Mouse (Mus musculus): ENCODE results near the gene Zp3. TPM values are rescaled to one million over a fixed set of nuclear protein-coding genes. Genes with fewer than 3 reads are reported as not detected.

Gene Zp3
- polyA plus RNA-seq, 1 experiment from 2014 or later: not detected

GRCm38 (mm10) chr5:135958367-135958766, 21.5 kb upstream of the Zp3 start:
- H3K9me3 ChIP-seq (ENCODE audit: control insufficient read depth, low read length): no peaks in the 10 kb centered on the region
- 83% methylated on average over 4 of the region's 4 CpGs for WGBS
- peak overlapping the region; percentile 63; the same call in 1 of the 2 replicates for H3K4me2 ChIP-seq (ENCODE audit: low read length)
- peak overlapping the region; percentile 84; the same call in 1 of the 2 replicates for H3K27ac ChIP-seq (ENCODE audit: low read depth, low read length)
- no peaks in the 10 kb centered on the region for H3K27me3 ChIP-seq (replicated peaks; ENCODE audit: control insufficient read depth, insufficient read depth, low read length)
- H3K4me1 ChIP-seq (ENCODE audit: control insufficient read depth, insufficient read depth, low read depth, low read length): peaks cover 7% of the 10 kb centered on the region
- no peak for ATAC-seq
- no peak overlapping the region for H3K9ac ChIP-seq (ENCODE audit: low read depth, low read length)
- H3K4me3 ChIP-seq (ENCODE audit: low read length): no peak overlapping the region
- H3K36me3 ChIP-seq (ENCODE audit: control insufficient read depth, insufficient read depth, low read length): no peaks in the 10 kb centered on the region

- Histone ChIP-seq H3K4me3 (ENCODE audit: low read length) (no peak overlapping the region), H3K27me3 (replicated peaks; ENCODE audit: control insufficient read depth, insufficient read depth, low read length) (no peaks in the 10 kb centered on the region), H3K36me3 (ENCODE audit: control insufficient read depth, insufficient read depth, low read length) (no peaks in the 10 kb centered on the region), H3K27ac (ENCODE audit: low read depth, low read length) (no peak overlapping the region), H3K9me3 (ENCODE audit: control insufficient read depth, low read length) (no peaks in the 10 kb centered on the region), H3K9ac (ENCODE audit: low read depth, low read length) (no peak overlapping the region), H3K4me1 (ENCODE audit: control insufficient read depth, insufficient read depth, low read depth, low read length) (peaks cover 7% of the 10 kb centered on the region), H3K4me2 (ENCODE audit: low read length) (no peak overlapping the region)
- WGBS: 94% methylated on average over 7 of the region's 7 CpGs
- ATAC-seq: no peak
Observed at GRCm38 (mm10) chr5:135959911-135960310, 20.0 kb upstream of the Zp3 start.

GRCm38 (mm10) chr5:135960909-135961635, 18.8 kb upstream of the Zp3 start:
- no peak overlapping the region for H3K4me3 ChIP-seq (ENCODE audit: low read length)
- no peaks in the 10 kb centered on the region for H3K36me3 ChIP-seq (ENCODE audit: control insufficient read depth, insufficient read depth, low read length)
- H3K4me2 ChIP-seq (ENCODE audit: low read length): no peak overlapping the region
- 96% methylated on average over 15 of the region's 15 CpGs for WGBS
- H3K9me3 ChIP-seq (ENCODE audit: control insufficient read depth, low read length): no peaks in the 10 kb centered on the region
- H3K27me3 ChIP-seq (replicated peaks; ENCODE audit: control insufficient read depth, insufficient read depth, low read length): no peaks in the 10 kb centered on the region
- H3K27ac ChIP-seq (ENCODE audit: low read depth, low read length): no peak overlapping the region; the same call in 1 of the 2 replicates
- H3K9ac ChIP-seq (ENCODE audit: low read depth, low read length): no peak overlapping the region
- no peak for ATAC-seq
- peaks cover 11% of the 10 kb centered on the region for H3K4me1 ChIP-seq (ENCODE audit: control insufficient read depth, insufficient read depth, low read depth, low read length)

- Histone ChIP-seq H3K4me1 (ENCODE audit: control insufficient read depth, insufficient read depth, low read depth, low read length) (peaks cover 8% of the 10 kb centered on the region), H3K36me3 (ENCODE audit: control insufficient read depth, insufficient read depth, low read length) (no peaks in the 10 kb centered on the region), H3K27ac (ENCODE audit: low read depth, low read length) (peak overlapping the region; percentile 97), H3K9me3 (ENCODE audit: control insufficient read depth, low read length) (no peaks in the 10 kb centered on the region), H3K27me3 (replicated peaks; ENCODE audit: control insufficient read depth, insufficient read depth, low read length) (no peaks in the 10 kb centered on the region), H3K4me3 (ENCODE audit: low read length) (peak overlapping the region; percentile 64), H3K9ac (ENCODE audit: low read depth, low read length) (peak overlapping the region; percentile 59), H3K4me2 (ENCODE audit: low read length) (peak overlapping the region; percentile 96)
- 1% methylated on average over 11 of the region's 11 CpGs for WGBS
- no peak for ATAC-seq
Observed at GRCm38 (mm10) chr5:135962125-135962491, 17.8 kb upstream of the Zp3 start.

GRCm38 (mm10) chr5:135962492-135963279, 17.2 kb upstream of the Zp3 start:
- Histone ChIP-seq H3K36me3 (ENCODE audit: control insufficient read depth, insufficient read depth, low read length) (no peaks in the 10 kb centered on the region), H3K9me3 (ENCODE audit: control insufficient read depth, low read length) (no peaks in the 10 kb centered on the region), H3K27me3 (replicated peaks; ENCODE audit: control insufficient read depth, insufficient read depth, low read length) (no peaks in the 10 kb centered on the region), H3K4me2 (ENCODE audit: low read length) (peak overlapping the region; percentile 96), H3K9ac (ENCODE audit: low read depth, low read length) (peak overlapping the region; percentile 90), H3K4me3 (ENCODE audit: low read length) (peak overlapping the region; percentile 64), H3K4me1 (ENCODE audit: control insufficient read depth, insufficient read depth, low read depth, low read length) (peaks cover 7% of the 10 kb centered on the region), H3K27ac (ENCODE audit: low read depth, low read length) (peak overlapping the region; percentile 97)
- peak; percentile 97 for ATAC-seq
- 0% methylated on average over 48 of the region's 64 CpGs for WGBS

GRCm38 (mm10) chr5:135963280-135963627, 16.6 kb upstream of the Zp3 start:
- peak overlapping the region; percentile 90 for H3K9ac ChIP-seq (ENCODE audit: low read depth, low read length)
- no peaks in the 10 kb centered on the region for H3K9me3 ChIP-seq (ENCODE audit: control insufficient read depth, low read length)
- peak overlapping the region; percentile 96 for H3K4me2 ChIP-seq (ENCODE audit: low read length)
- no peaks in the 10 kb centered on the region for H3K27me3 ChIP-seq (replicated peaks; ENCODE audit: control insufficient read depth, insufficient read depth, low read length)
- WGBS: 6% methylated on average over 6 of the region's 6 CpGs
- H3K4me3 ChIP-seq (ENCODE audit: low read length): peak overlapping the region; percentile 64
- H3K36me3 ChIP-seq (ENCODE audit: control insufficient read depth, insufficient read depth, low read length): no peaks in the 10 kb centered on the region
- no peak for ATAC-seq
- peaks cover 7% of the 10 kb centered on the region for H3K4me1 ChIP-seq (ENCODE audit: control insufficient read depth, insufficient read depth, low read depth, low read length)
- peak overlapping the region; percentile 97 for H3K27ac ChIP-seq (ENCODE audit: low read depth, low read length)

GRCm38 (mm10) chr5:135965501-135965930, 14.4 kb upstream of the Zp3 start:
- no peak for ATAC-seq
- Histone ChIP-seq H3K27ac (ENCODE audit: low read depth, low read length) (no peak overlapping the region; the same call in 1 of the 2 replicates), H3K36me3 (ENCODE audit: control insufficient read depth, insufficient read depth, low read length) (no peaks in the 10 kb centered on the region)

GRCm38 (mm10) chr5:135966866-135967265, 13.0 kb upstream of the Zp3 start:
- 59% methylated on average over 9 of the region's 9 CpGs for WGBS
- Histone ChIP-seq H3K9ac (ENCODE audit: low read depth, low read length) (no peak overlapping the region), H3K27me3 (replicated peaks; ENCODE audit: control insufficient read depth, insufficient read depth, low read length) (no peaks in the 10 kb centered on the region), H3K9me3 (ENCODE audit: control insufficient read depth, low read length) (no peaks in the 10 kb centered on the region), H3K4me3 (ENCODE audit: low read length) (no peak overlapping the region), H3K27ac (ENCODE audit: low read depth, low read length) (no peak overlapping the region), H3K4me2 (ENCODE audit: low read length) (no peak overlapping the region), H3K36me3 (ENCODE audit: control insufficient read depth, insufficient read depth, low read length) (no peaks in the 10 kb centered on the region), H3K4me1 (ENCODE audit: control insufficient read depth, insufficient read depth, low read depth, low read length) (peaks cover 7% of the 10 kb centered on the region)
- no peak for ATAC-seq

More at GRCm38 (mm10) chr5:135965501-135965930, 14.4 kb upstream of the Zp3 start:
- Histone ChIP-seq H3K27me3 (replicated peaks; ENCODE audit: control insufficient read depth, insufficient read depth, low read length) (no peaks in the 10 kb centered on the region), H3K9me3 (ENCODE audit: control insufficient read depth, low read length) (no peaks in the 10 kb centered on the region), H3K9ac (ENCODE audit: low read depth, low read length) (peak overlapping the region; percentile 41; the same call in 1 of the 2 replicates), H3K4me2 (ENCODE audit: low read length) (peak overlapping the region; percentile 49), H3K4me3 (ENCODE audit: low read length) (peak overlapping the region; percentile 28), H3K4me1 (ENCODE audit: control insufficient read depth, insufficient read depth, low read depth, low read length) (peaks cover 7% of the 10 kb centered on the region)
- WGBS: 13% methylated on average over 24 of the region's 24 CpGs

GRCm38 (mm10) chr5:135968781-135969180, 11.1 kb upstream of the Zp3 start:
- H3K36me3 ChIP-seq (ENCODE audit: control insufficient read depth, insufficient read depth, low read length): no peaks in the 10 kb centered on the region
- no peak overlapping the region for H3K4me3 ChIP-seq (ENCODE audit: low read length)
- H3K9me3 ChIP-seq (ENCODE audit: control insufficient read depth, low read length): no peaks in the 10 kb centered on the region
- H3K4me2 ChIP-seq (ENCODE audit: low read length): no peak overlapping the region
- H3K27ac ChIP-seq (ENCODE audit: low read depth, low read length): no peak overlapping the region
- no peaks in the 10 kb centered on the region for H3K27me3 ChIP-seq (replicated peaks; ENCODE audit: control insufficient read depth, insufficient read depth, low read length)
- ATAC-seq: no peak
- H3K9ac ChIP-seq (ENCODE audit: low read depth, low read length): no peak overlapping the region
- 59% methylated on average over 1 of the region's 1 CpGs for WGBS
- H3K4me1 ChIP-seq (ENCODE audit: control insufficient read depth, insufficient read depth, low read depth, low read length): peaks cover 4% of the 10 kb centered on the region
